Mouse (Mus musculus) cerebellum, adult 11 months (tissue): Measurements from ENCODE around the gene Zfp511.
A peak's percentile ranks its signal among the peaks of the same experiment; 100 is the strongest.

Source experiments
- DNase-seq: peaks from one replicate; pipeline ENCODE4 v3.0.0; 2022

Zfp511 gene

DNA sequence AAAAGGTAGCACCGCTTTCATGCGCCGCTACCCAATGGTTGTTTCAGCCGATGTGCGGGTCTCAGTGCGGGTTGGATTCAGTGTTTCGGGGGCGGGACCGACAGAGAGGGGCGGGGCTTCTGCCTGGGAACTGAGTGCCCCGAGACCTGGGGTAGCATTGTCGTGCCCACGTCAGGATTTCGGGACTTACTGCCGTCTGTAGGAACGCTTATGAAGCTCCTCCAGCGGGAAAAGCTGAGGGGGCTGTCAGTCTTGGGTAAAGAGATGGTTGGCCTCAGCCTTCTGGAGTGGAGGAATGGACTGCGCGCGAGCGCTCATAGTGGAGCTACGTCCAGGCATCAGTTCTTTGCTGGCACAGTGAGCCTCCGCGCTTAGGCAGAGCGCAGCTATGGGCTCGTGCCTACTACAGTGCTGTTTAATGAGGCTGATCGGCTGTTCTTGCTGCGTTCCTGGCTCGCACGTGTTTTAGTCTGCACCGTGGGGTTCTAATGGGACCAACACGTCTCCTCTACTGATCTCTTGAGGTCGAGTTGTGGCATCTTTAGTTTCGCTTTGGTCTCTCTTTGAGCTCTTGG lies 13.0 kb downstream of the Zfp511 start:
- no peak for DNase-seq

DNA sequence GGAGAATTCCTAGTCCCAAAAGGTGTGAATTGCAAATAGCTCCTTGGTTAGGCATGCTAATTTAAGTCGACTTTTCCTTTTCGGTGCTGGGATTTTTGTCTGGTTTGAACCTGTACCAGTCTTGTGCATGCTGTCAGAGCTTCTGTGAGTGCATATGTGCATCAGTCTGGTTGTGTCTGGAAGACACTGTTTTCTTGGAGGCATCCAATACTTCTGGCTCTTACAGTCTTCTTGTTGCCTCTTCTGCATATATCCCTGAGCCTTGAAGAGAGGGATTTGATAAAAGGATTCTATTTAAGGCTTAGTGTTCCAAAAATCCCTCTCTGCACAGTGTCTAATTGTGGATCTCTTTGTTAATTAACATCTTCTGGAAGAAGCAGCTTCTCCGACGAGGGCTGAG lies 17.9 kb downstream of the Zfp511 start:
- no peak for DNase-seq

- no peak for DNase-seq
Measured at GRCm38 (mm10) chr7:140057413-140058407, 21.5 kb downstream of the Zfp511 start.

- DNase-seq: no peak
Measured at GRCm38 (mm10) chr7:140058528-140058927, 22.3 kb downstream of the Zfp511 start.

DNA sequence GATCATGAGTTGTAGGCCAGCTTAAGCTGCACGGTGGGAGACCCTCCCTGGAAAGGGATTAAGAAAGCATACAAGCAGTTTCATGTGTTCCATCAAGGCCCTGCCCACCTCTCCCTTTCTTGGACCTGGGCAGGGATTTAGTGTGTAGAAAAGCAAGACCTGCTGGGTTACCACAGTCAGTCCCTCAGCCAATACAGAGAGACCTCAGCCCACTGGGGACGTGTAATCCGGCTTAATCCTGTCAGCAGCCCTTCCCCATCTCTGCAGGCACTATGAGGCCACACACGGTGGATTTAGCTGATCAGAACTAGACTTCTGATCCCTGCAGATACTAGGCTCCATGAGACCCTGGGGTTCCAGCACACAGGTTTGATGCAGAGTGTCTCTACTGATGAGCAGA lies 23.4 kb downstream of the Zfp511 start:
- DNase-seq: no peak

DNA sequence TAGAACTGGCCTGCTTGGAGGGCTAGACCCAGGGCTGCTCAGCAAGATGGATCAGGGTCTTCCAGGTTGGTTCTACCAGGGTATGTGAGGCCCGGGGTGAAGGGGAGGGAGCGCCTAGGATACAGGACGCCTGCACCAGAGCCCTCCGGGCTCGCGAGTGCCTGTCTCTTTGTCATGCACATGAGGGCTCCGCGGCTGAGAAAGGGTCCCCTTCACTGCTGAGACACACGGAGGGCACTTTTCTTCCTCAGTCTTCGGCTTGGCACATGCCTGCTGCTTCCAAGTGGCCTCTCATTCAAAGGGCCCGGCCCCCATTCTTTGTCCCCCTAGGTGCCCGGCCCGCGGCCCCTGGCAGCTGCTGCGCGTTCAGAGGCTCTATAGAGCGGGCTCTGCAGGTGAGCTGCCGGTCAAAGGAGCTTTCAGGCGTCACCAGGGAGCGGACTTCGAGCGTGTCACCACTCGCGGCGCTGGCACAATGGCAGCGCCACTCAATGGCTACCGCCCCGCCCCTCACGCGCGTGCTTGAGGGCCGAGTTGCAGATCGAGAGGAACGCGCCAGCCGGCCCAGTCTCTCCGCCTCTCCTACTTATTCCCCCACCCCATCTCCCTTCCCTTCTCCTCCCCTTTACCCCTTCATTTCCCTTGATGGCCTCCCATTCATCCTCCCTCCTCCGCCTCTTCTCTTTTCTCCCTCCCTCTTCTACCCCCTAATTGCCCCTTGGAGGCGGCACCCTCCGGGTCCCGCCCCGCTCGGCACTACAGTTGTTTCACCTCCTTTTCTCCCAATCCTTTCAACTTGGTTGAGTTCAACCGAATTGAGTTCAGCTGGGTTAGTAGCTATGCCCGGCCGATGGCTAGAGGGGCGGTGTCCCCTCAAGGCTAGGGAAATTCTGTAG lies 25.0 kb downstream of the Zfp511 start:
- no peak for DNase-seq

- no peak for DNase-seq
Measured at GRCm38 (mm10) chr7:140061832-140062130, 25.6 kb downstream of the Zfp511 start.

DNA sequence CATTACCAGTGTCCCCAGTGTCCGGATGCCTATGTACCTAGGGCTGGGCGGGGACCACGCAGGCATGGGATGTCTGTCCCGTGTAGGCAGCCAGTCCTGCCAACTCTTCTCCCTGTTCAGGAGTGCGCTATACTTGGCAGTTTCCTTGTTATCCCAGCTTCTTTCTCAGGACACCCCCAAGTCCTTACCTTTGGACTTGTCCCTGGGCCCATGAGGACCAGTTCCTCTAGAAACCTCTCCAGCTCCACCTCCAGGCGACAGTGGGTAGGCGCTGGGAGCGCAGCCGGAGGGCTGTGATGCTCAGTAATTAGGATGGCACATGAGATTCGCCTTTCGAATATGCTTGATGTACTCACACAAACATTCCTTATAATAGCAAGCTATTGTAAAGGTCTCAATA lies 26.1 kb downstream of the Zfp511 start:
- DNase-seq: no peak

DNA sequence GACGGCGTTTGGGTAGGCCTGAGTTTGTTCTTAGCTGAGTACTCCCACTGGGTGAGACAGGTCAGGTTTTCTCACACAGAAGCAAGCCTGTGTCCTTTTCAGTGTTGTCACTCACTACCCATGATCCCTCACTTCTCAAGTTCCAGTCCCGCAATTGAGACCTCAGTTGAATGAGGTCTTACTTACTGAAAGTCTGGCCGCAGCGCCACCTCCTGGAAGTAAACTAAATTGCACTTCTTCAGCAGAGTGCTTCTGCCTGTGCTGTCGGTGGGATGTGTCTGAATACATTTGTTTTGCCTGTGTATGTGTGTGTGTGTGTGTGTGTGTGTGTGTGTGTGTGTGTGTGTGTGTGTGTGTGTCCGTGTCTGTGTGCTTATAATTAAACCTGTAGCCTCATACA lies 26.9 kb downstream of the Zfp511 start:
- DNase-seq: peak; percentile 58

DNA sequence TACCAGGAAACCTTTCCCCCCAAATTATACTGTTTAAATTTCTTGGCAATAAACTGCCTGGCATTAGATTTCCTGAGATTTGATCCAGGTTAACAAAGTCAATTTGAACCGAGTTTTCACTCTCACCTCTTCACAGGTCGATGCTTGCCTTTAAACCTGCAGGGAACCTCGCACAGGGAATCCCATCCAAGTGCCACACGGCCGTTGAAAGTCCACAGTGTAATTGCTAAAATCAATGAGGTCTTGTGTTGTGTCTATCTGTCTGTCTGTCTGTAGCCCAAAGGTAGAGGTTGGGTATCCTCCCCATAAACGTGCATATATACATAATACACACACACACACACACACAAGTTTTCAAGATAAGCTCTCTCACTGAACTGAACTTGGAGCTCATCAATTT lies 31.2 kb downstream of the Zfp511 start:
- DNase-seq: no peak

GRCm38 (mm10) chr7:140070042-140070711 lies 34.0 kb downstream of the Zfp511 start:
- DNase-seq: no peak

DNA sequence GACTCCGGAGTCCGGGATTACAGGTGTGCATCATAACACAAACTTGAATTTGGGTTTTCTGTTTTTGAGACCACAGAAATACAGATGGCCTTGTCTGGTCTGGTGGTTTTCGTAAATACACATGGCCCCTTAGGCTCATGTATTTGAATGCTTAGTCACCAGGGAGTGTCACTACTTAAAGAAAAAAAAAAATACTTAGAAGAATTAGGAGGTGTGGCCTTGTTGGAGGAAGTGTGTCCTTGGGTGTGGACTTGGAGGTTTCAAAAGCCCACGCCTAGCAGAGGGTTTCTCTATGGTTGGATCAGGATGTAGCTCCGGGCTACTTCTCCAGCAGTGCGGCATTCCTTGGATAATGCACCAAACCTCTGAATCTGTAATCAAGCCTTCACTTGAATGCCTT lies 41.5 kb downstream of the Zfp511 start:
- no peak for DNase-seq

DNA sequence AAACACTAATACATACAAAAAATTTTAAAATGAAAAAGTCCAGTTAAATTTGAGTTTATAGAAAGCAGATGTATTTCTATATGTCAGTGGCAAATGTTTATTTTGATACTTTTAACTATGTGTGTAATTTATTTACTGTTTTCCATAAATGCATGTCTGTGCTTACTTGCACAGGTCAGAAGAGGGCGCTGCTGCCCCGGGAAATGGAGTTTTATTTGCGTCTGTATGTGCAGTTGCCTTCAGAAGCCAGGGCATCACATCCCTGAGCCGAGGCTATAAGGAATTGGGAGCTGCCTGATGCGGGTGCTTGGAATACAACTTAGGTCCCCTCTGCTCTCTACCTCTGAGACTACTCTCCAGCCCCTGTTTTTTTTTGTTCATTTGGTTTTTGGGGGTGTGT lies 42.5 kb downstream of the Zfp511 start:
- peak; percentile 76 for DNase-seq

GRCm38 (mm10) chr7:140080503-140081156 lies 44.4 kb downstream of the Zfp511 start:
- peak; percentile 91 for DNase-seq

DNA sequence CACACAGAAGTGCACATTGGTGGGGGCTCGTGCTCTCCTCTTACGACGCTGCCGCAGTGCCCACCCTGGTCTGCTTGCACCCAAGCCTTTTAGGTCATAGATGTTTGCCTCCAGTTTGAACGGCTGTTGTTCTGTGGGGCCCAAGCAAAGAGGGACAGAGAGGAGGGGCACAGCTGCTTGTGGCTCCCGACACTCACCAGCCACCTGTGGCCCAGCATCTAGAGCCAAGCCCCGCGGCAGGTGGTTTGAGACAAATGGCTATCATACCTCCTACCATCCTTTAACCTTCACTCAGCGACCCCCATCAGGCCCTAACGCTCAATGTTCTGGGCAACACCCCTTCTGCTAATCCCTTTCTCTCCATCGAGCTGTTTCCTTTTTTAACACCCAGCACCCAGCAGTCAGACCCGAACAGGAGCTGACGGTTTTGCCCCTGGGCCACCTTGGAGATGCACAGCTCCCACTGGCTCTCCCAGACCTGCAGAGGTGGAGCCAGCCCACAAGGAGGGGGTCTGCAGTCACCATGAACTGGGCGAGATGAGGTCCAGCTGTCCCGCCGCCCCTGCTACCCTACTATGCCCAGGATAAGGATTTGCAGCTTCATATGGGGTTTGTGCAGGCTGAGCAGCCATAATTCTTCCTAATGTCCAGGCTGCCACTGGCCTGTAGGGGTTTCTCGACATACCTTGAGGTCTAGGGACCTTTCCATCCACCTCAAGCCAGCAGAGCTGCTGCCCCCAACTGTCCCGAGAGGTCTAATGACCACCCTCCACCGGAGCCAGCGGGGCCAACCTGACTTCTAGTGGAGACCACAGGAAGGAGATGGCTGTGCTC lies 45.4 kb downstream of the Zfp511 start:
- DNase-seq: peak; percentile 47

DNA sequence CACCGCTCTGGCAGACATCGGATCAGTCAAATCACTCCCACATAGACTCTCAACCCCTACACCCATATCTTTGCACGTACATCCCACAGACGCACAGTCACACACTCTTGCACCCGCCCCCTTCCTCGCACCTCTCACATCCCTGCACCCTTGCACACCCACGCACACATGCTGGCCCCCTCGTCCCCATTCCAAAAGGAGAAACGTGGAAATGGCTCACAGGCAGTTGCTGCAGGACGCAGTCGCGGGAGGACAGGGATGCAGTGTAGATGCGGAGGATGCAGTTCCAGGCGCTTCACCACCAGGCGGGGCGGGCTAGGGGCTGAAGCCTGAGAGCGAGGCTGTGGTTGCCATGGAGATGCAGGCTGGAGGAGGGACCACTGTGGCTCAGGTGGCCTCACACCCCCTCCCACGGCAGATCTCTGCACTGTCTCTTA lies 46.1 kb downstream of the Zfp511 start, which contains the start of gene Caly:
Caly (minus strand) TSS at position 307 of the 437 bp plus-strand sequence.
- peak; percentile 77 for DNase-seq
